Mouse (Mus musculus) thymus, adult 2 months (tissue): ENCODE measurements at regions not wholly inside any gene's neighbourhood (a gene's known extent, or its start where the extent isn't known, plus 50 kb on each side); places are given as distances from the start of the nearest gene placed in this dataset.

Experiments
- DNase-seq: peaks from one replicate; pipeline ENCODE4 v3.0.0; 2021
- H3K27ac ChIP-seq: fragments of 200-500 bp; 2 replicates; pipeline ENCODE4 v1.5.1; 2012; ENCODE audit warnings: low read length, control low read depth; ENCODE audit not compliant: control insufficient read depth, insufficient read depth
- H3K27me3 ChIP-seq: fragments of 200-500 bp; 2 replicates; pipeline ENCODE4 v1.6.1; 2012; ENCODE audit warnings: mild to moderate bottlenecking, low read length, moderate library complexity, mixed read lengths; ENCODE audit not compliant: control insufficient read depth, insufficient read depth
- H3K36me3 ChIP-seq: fragments of 200-500 bp; 2 replicates; pipeline ENCODE4 v1.6.1; 2012; ENCODE audit warnings: mild to moderate bottlenecking, low read length, moderate library complexity; ENCODE audit not compliant: control insufficient read depth, insufficient read depth
- H3K4me1 ChIP-seq: fragments of 200-500 bp; replicated peaks from 2 replicates; pipeline ENCODE4 v1.6.1; 2012; ENCODE audit warnings: low read length; ENCODE audit not compliant: control insufficient read depth, insufficient read depth
- H3K4me3 ChIP-seq: fragments of 200-500 bp; 2 replicates; pipeline ENCODE4 v1.5.1; 2012; ENCODE audit warnings: mild to moderate bottlenecking, low read length, control low read depth, moderate library complexity; ENCODE audit not compliant: control insufficient read depth, insufficient read depth
- CTCF ChIP-seq: fragments of 200-500 bp; IDR thresholded peaks from 2 replicates; pipeline ENCODE4 v1.5.1; 2012; ENCODE audit warnings: mild to moderate bottlenecking, control low read depth, low read length, moderate library complexity, borderline replicate concordance; ENCODE audit not compliant: control insufficient read depth, poor library complexity, insufficient read depth; ENCODE audit errors: extremely low read depth
- POLR2A ChIP-seq: fragments of 200-500 bp; IDR thresholded peaks from 2 replicates; pipeline ENCODE4 v1.6.1; 2012; ENCODE audit warnings: mild to moderate bottlenecking, low read length, control low read depth, moderate library complexity; ENCODE audit not compliant: control insufficient read depth, poor library complexity, insufficient read depth; ENCODE audit errors: extremely low read depth
- WGBS: fragments of 180-500 bp; shearing (Covaris S2); methylation state at CpG from one replicate; pipeline ENCODE4 v1.1.7; 2018; 5-methylcytosine and 5-hydroxymethylcytosine counted together

DNA sequence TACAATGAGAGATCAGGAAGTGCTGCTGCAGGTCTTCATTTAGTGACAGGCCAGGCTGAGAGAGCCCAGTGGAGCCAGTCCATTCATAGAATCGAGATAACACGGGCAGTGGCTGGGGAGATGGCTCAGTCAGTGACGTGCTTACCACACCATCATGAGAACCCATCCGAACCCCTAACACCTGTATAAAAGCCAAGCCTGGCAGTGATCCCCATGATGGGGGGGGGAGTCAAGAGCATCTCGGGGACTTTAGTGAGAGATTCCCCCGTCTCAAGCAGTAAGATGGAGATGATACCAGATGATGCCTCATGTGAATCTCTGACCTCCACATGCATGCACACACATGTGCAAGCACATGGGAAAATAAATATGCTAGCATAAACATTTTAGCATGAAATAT is 99.7 kb upstream of the Rbms3 start:
- WGBS = 94% methylated on average over 6 of the region's 6 CpGs
- H3K36me3 ChIP-seq = no peaks in the 10 kb centered on the region
- H3K27ac ChIP-seq = no peak overlapping the region
- no peaks in the 10 kb centered on the region for H3K4me1 ChIP-seq
- no peak overlapping the region for H3K4me3 ChIP-seq
- DNase-seq = no peak
- H3K27me3 ChIP-seq = no peaks in the 10 kb centered on the region
- no peak for TF ChIP-seq CTCF
- TF ChIP-seq POLR2A = no peak

- Histone ChIP-seq H3K4me3 (no peak overlapping the region), H3K4me1 (no peaks in the 10 kb centered on the region), H3K36me3 (no peaks in the 10 kb centered on the region), H3K27me3 (no peaks in the 10 kb centered on the region), H3K27ac (no peak overlapping the region)
- no peak for DNase-seq
- TF ChIP-seq POLR2A (no peak), CTCF (no peak)
- 94% methylated on average over 7 of the region's 7 CpGs for WGBS
These were observed 90.5 kb upstream of the Rbms3 start for GRCm38 (mm10) chr9:117720161-117720598.

DNA sequence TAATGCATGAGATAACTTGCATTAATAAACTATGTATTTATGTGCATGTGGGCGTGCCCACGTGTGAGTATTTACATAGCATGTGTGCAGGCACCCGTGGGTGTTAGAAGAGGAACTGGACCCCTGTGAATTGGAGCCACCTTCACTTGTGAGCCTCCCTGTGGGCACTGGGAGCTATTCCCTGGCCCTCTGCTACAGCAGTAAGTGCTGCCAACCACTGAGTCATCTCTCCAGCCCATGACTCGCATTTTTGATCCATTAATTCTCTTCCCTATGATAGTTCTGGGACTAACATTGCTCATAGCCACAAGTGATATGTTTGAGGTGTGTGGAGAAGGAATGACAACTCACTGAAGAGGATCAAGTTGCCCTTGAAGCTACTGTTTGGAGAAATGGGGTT is 87.6 kb upstream of the Rbms3 start:
- no peaks in the 10 kb centered on the region for H3K27me3 ChIP-seq
- no peaks in the 10 kb centered on the region for H3K36me3 ChIP-seq
- DNase-seq = no peak
- H3K27ac ChIP-seq = no peak overlapping the region
- no peak for TF ChIP-seq CTCF
- TF ChIP-seq POLR2A = no peak
- no peak overlapping the region for H3K4me3 ChIP-seq
- WGBS = 81% methylated on average over 4 of the region's 4 CpGs
- H3K4me1 ChIP-seq = no peaks in the 10 kb centered on the region

GRCm38 (mm10) chr9:117716476-117716875 is 86.8 kb upstream of the Rbms3 start:
- no peaks in the 10 kb centered on the region for H3K36me3 ChIP-seq
- no peak overlapping the region for H3K27ac ChIP-seq
- H3K4me3 ChIP-seq = no peak overlapping the region
- WGBS = 93% methylated on average over 6 of the region's 6 CpGs
- DNase-seq = no peak
- H3K4me1 ChIP-seq = no peaks in the 10 kb centered on the region
- no peaks in the 10 kb centered on the region for H3K27me3 ChIP-seq
- TF ChIP-seq POLR2A (no peak), CTCF (no peak)

DNA sequence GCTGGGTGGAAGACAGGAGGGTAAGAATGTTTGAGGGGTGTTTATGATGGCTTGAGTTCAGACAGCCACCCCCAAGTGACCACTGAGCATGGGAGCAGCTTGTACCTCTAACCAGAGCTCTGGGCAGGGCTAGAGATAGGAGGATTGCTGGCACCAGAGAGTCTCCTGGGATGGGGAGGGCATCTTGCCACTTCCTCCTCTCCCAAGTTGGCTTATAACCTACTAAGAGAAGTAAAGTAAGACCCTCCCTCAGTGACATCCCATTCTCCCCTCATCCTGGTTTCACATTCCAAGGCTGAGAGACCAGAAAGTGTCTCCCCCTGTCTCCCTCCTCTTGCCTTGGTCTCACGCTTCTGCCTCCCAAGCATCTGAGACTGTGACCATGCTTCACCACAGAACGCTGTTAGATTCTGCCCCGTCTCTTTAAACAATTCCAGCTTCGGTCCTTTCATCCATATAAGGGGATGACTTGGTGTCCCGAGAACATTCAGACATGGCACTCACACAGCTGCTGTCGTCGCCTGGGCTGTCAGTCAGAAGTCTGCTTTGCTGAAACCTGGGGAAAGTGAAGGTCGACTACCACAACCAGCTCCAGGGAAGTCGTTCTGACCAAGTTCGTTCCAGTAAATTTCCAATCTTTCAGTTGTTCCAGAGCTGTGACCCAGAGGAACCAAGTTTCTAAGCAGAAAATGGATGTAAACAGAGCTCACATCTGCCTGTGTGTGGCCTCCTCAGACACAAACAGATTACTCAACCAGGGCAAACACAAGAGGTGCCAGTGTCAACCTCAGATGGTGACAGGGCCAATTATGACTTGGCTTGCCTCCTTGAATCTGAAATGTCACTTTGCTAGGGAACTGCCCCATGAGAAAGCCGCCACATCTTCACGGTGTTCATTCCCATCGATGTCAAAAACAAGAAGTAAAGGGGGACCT is 85.3 kb upstream of the Rbms3 start:
- H3K4me3 ChIP-seq = no peak overlapping the region
- no peaks in the 10 kb centered on the region for H3K36me3 ChIP-seq
- H3K27me3 ChIP-seq = no peaks in the 10 kb centered on the region
- WGBS = 92% methylated on average over 13 of the region's 13 CpGs
- no peak for DNase-seq
- no peaks in the 10 kb centered on the region for H3K4me1 ChIP-seq
- no peak overlapping the region for H3K27ac ChIP-seq
- TF ChIP-seq CTCF (no peak), POLR2A (no peak)

GRCm38 (mm10) chr9:117713121-117713520 is 83.4 kb upstream of the Rbms3 start:
- no peak for DNase-seq
- 96% methylated on average over 4 of the region's 4 CpGs for WGBS
- no peak for TF ChIP-seq POLR2A
- TF ChIP-seq CTCF = no peak
- no peaks in the 10 kb centered on the region for H3K36me3 ChIP-seq
- H3K27ac ChIP-seq = no peak overlapping the region
- no peak overlapping the region for H3K4me3 ChIP-seq
- H3K27me3 ChIP-seq = no peaks in the 10 kb centered on the region
- H3K4me1 ChIP-seq = no peaks in the 10 kb centered on the region
